Mouse (Mus musculus): ENCODE results near the gene Prdx6. TPM values are rescaled to one million over a fixed set of nuclear protein-coding genes. Genes with fewer than 3 reads are reported as not detected.

The Prdx6 gene
- polyA plus RNA-seq, 1 experiment, result 347 TPM

- TF ChIP-seq POLR2A (IDR thresholded peaks at IDR 0.05; ENCODE audit: insufficient read depth, low read depth, low read length) (no peak), CTCF (IDR thresholded peaks at IDR 0.05; ENCODE audit: insufficient read depth, low read depth, low read length) (no peak)
- Histone ChIP-seq H3K27ac (ENCODE audit: insufficient read depth, low read depth, low read length) (no peak overlapping the region), H3K4me3 (ENCODE audit: insufficient read depth, low read depth, low read length) (peak overlapping the region; percentile 17; the same call in 1 of the 2 replicates), H3K4me1 (ENCODE audit: control insufficient read depth, insufficient read depth, low read length) (peaks cover 4% of the 10 kb centered on the region; the same call in 1 of the 2 replicates)
- under 1% methylated on average over 16 of the region's 16 CpGs for WGBS
Observed at GRCm38 (mm10) chr1:161195541-161196351, 55.3 kb downstream of the Prdx6 start.

GRCm38 (mm10) chr1:161190253-161190910, 60.6 kb downstream of the Prdx6 start:
- 82% methylated on average over 9 of the region's 9 CpGs for WGBS
- no peak for TF ChIP-seq POLR2A (IDR thresholded peaks at IDR 0.05; ENCODE audit: insufficient read depth, low read depth, low read length)
- TF ChIP-seq CTCF (IDR thresholded peaks at IDR 0.05; ENCODE audit: insufficient read depth, low read depth, low read length), result no peak
- no peaks in the 10 kb centered on the region for H3K4me1 ChIP-seq (ENCODE audit: control insufficient read depth, insufficient read depth, low read length)
- H3K4me3 ChIP-seq (ENCODE audit: insufficient read depth, low read depth, low read length), result no peak overlapping the region
- no peak overlapping the region for H3K27ac ChIP-seq (ENCODE audit: insufficient read depth, low read depth, low read length)

Other genes starting within 250 kb of the Prdx6 start
- not detected in 2 replicates for gene Zbtb37, start 216.4 kb downstream of the Prdx6 start, polyA plus RNA-seq (2012; ENCODE audit: insufficient read depth, insufficient read length, low replicate concordance, missing spikeins)
- gene Dars2, start 180.6 kb downstream of the Prdx6 start, polyA plus RNA-seq (2012; ENCODE audit: insufficient read depth, insufficient read length, low replicate concordance, missing spikeins), result not detected in 2 replicates
- not detected in 2 replicates for gene Cenpl, start 180.5 kb downstream of the Prdx6 start, polyA plus RNA-seq (2012; ENCODE audit: insufficient read depth, insufficient read length, low replicate concordance, missing spikeins)
- gene Klhl20, start 119.7 kb downstream of the Prdx6 start, polyA plus RNA-seq (2012; ENCODE audit: insufficient read depth, insufficient read length, low replicate concordance, missing spikeins), result not detected in 2 replicates
- gene Ankrd45, start 108.5 kb downstream of the Prdx6 start, polyA plus RNA-seq (2012; ENCODE audit: insufficient read depth, insufficient read length, low replicate concordance, missing spikeins), result not detected in 2 replicates
- gene Tex50, start 91.9 kb downstream of the Prdx6 start, polyA plus RNA-seq (2012; ENCODE audit: insufficient read depth, insufficient read length, low replicate concordance, missing spikeins), result not detected in 2 replicates
- not detected in 2 replicates for gene Tnfsf4, start 144.2 kb upstream of the Prdx6 start, polyA plus RNA-seq (2012; ENCODE audit: insufficient read depth, insufficient read length, low replicate concordance, missing spikeins)
- not detected in 2 replicates for gene Tnfsf18, start 243.4 kb upstream of the Prdx6 start, polyA plus RNA-seq (2012; ENCODE audit: insufficient read depth, insufficient read length, low replicate concordance, missing spikeins)